21 mouse cellular contexts compared by ENCODE assay signal in the genomic region with DNA sequence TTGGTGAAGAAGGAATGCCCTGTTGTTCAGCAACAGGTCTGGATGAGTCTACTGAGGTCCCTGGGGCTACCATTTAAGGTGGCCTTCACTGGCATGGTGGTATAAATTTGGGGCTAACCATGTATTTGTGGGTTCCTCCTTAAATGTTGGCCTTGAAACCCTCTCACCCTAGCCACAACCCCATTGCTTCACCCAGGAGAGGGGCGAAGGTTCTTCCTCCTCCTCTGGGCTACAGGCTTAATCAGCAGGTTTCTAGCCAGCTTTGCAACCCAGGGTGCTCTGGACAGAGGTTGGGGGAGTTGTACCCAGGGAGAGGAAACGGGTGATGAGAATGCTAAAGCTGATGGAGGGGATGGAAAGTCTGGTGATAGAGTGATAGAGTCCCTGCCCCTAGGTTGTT. TPM values are rescaled to one million over a fixed set of nuclear protein-coding genes. Genes with fewer than 3 reads are reported as not detected.
DNase-seq lines count a peak whose midpoint lies in the region; ATAC-seq lines count a peak whose summit lies in the region.
"Had no signal": no experiment of that assay in that cellular context is flagged by ENCODE, and none has a peak within 500 bp of the region (broad histone marks: within the 10 kb centered on the region; RNA-seq: fewer than 3 reads in every experiment).

No protein-coding gene starts in this region.

- 0 out of 2 replicates have a peak overlapping the region, but pooled peaks have one; percentile 61 for H3K4me3 ChIP-seq in liver, embryonic 12.5 days
- peak overlapping the region; percentile 65; the same call in 1 of the 2 replicates for H3K4me3 ChIP-seq in liver, embryonic 15.5 days (replicated peaks)
- H3K4me3 ChIP-seq in stomach, embryonic 15.5 days (replicated peaks) = peak overlapping the region; percentile 72; the same call in 1 of the 2 replicates
- no peak overlapping the region for H3K4me3 ChIP-seq in hindbrain, embryonic 14.5 days (replicated peaks; ENCODE audit: low read length)
- H3K4me3 ChIP-seq: erythroblast, embryonic 14.5 days had no signal

- H3K9ac ChIP-seq in liver, embryonic 12.5 days = no peak overlapping the region
- H3K9ac ChIP-seq in liver, embryonic 15.5 days = no peak overlapping the region
- no peak overlapping the region for H3K9ac ChIP-seq in stomach, embryonic 15.5 days
- H3K9ac ChIP-seq in hindbrain, embryonic 14.5 days = no peak overlapping the region

- H3K9me3 ChIP-seq in liver, embryonic 12.5 days (replicated peaks) = no peaks in the 10 kb centered on the region
- H3K9me3 ChIP-seq in liver, embryonic 15.5 days (replicated peaks) = no peaks in the 10 kb centered on the region
- no peaks in the 10 kb centered on the region for H3K9me3 ChIP-seq in stomach, embryonic 15.5 days
- H3K9me3 ChIP-seq in hindbrain, embryonic 14.5 days (ENCODE audit: control insufficient read depth, low read length) = no peaks in the 10 kb centered on the region
- H3K9me3 ChIP-seq: forebrain, embryonic 13.5 days; G1E; heart, embryonic 13.5 days had no signal

- 41% methylated on average over 2 of the region's 2 CpGs for WGBS in liver, embryonic 12.5 days (ENCODE audit: insufficient replicate concordance)
- 34% methylated on average over 2 of the region's 2 CpGs for WGBS in liver, embryonic 15.5 days (ENCODE audit: insufficient replicate concordance)
- 69% methylated on average over 2 of the region's 2 CpGs for WGBS in stomach, embryonic 15.5 days
- 77% methylated on average over 2 of the region's 2 CpGs for WGBS in hindbrain, embryonic 14.5 days

- H3K36me3 ChIP-seq in liver, embryonic 12.5 days = no peaks in the 10 kb centered on the region
- H3K36me3 ChIP-seq in liver, embryonic 15.5 days (replicated peaks) = no peaks in the 10 kb centered on the region
- H3K36me3 ChIP-seq in stomach, embryonic 15.5 days = no peaks in the 10 kb centered on the region
- H3K36me3 ChIP-seq in hindbrain, embryonic 14.5 days (replicated peaks; ENCODE audit: control insufficient read depth, insufficient read depth) = no peaks in the 10 kb centered on the region
- H3K36me3 ChIP-seq: heart, embryonic 13.5 days had no signal

- H3K4me2 ChIP-seq in liver, embryonic 12.5 days = no peak overlapping the region
- peak overlapping the region; percentile 91 for H3K4me2 ChIP-seq in liver, embryonic 15.5 days
- peak overlapping the region; percentile 88 for H3K4me2 ChIP-seq in stomach, embryonic 15.5 days
- no peak overlapping the region for H3K4me2 ChIP-seq in hindbrain, embryonic 14.5 days (replicated peaks)

- peaks cover 19% of the 10 kb centered on the region for H3K27me3 ChIP-seq in liver, embryonic 12.5 days (replicated peaks)
- H3K27me3 ChIP-seq in liver, embryonic 15.5 days = no peaks in the 10 kb centered on the region
- H3K27me3 ChIP-seq in stomach, embryonic 15.5 days (replicated peaks) = no peaks in the 10 kb centered on the region
- H3K27me3 ChIP-seq in hindbrain, embryonic 14.5 days (ENCODE audit: control insufficient read depth, insufficient read depth, low read length) = 0 out of 2 replicates have a peak, but pooled peaks cover 3% of the 10 kb centered on the region

- peaks cover 48% of the 10 kb centered on the region for H3K4me1 ChIP-seq in liver, embryonic 12.5 days
- peaks cover 69% of the 10 kb centered on the region for H3K4me1 ChIP-seq in liver, embryonic 15.5 days (replicated peaks)
- peaks cover 19% of the 10 kb centered on the region for H3K4me1 ChIP-seq in stomach, embryonic 15.5 days
- peaks cover 15% of the 10 kb centered on the region for H3K4me1 ChIP-seq in hindbrain, embryonic 14.5 days (replicated peaks; ENCODE audit: control insufficient read depth, insufficient read depth, low read length)

- no peak for ATAC-seq in liver, embryonic 12.5 days
- ATAC-seq in liver, embryonic 15.5 days (ENCODE audit: insufficient read depth) = no peak
- ATAC-seq in stomach, embryonic 15.5 days (ENCODE audit: insufficient read depth, low FRiP score, low read depth) = no peak
- ATAC-seq in hindbrain, embryonic 14.5 days (ENCODE audit: low FRiP score) = no peak
- ATAC-seq: forebrain, embryonic 13.5 days; hindbrain, embryonic 16.5 days had no signal

- H3K27ac ChIP-seq in liver, embryonic 12.5 days = no peak overlapping the region
- 0 out of 2 replicates have a peak overlapping the region, but pooled peaks have one; percentile 43 for H3K27ac ChIP-seq in liver, embryonic 15.5 days (replicated peaks)
- no peak overlapping the region for H3K27ac ChIP-seq in stomach, embryonic 15.5 days
- H3K27ac ChIP-seq in hindbrain, embryonic 14.5 days = no peak overlapping the region
- H3K27ac ChIP-seq: forebrain, embryonic 13.5 days; heart, embryonic 13.5 days had no signal

- DNase-seq in kidney, adult 18-20 months = peak; percentile 28
- no peak for DNase-seq in kidney, adult 8-10 months
- no peak for DNase-seq in liver
- no peak for DNase-seq in cerebellum, adult 9-10 months
- DNase-seq in hindbrain, embryonic 14.5 days (ENCODE audit: low spot score) = no peak
- DNase-seq: adrenal gland, postnatal 14 days; cerebellum, adult 11-12 months; gastrocnemius, postnatal 10 days; heart, adult 18-20 months; heart, postnatal 36 days; lung, postnatal 10 days had no signal

RNA-seq across cellular contexts. Expression of gene Zfp575, which starts 8.0 kb away (rescaled TPM):
- 0.41 and 0.57 TPM in 2 replicates for polyA plus RNA-seq in liver, embryonic 12.5 days (2016; fragmentation: Nextera tagmentation; extraction: Ambion mirVana)
- polyA plus RNA-seq in liver, embryonic 15.5 days (2015; fragmentation: Nextera tagmentation; extraction: Ambion mirVana) = 0.22 and 0.24 TPM in 2 replicates
- polyA plus RNA-seq in stomach, embryonic 15.5 days (2015; fragmentation: Nextera tagmentation; extraction: Ambion mirVana) = 4.3 and 5.0 TPM in 2 replicates
- polyA plus RNA-seq in hindbrain, embryonic 14.5 days (2014; fragmentation: Nextera tagmentation; extraction: Ambion mirVana) = 10.3 and 11.4 TPM in 2 replicates
- polyA plus RNA-seq: G1E; liver, adult 2 months had no signal

RNA-seq across cellular contexts. Expression of gene Ethe1, which starts 8.1 kb away (rescaled TPM):
- 15.1 and 17.0 TPM in 2 replicates for polyA plus RNA-seq in liver, embryonic 12.5 days (2016; fragmentation: Nextera tagmentation; extraction: Ambion mirVana)
- polyA plus RNA-seq in liver, embryonic 15.5 days (2015; fragmentation: Nextera tagmentation; extraction: Ambion mirVana) = 27.1 and 28.9 TPM in 2 replicates
- 31.1 and 37.1 TPM in 2 replicates for polyA plus RNA-seq in stomach, embryonic 15.5 days (2015; fragmentation: Nextera tagmentation; extraction: Ambion mirVana)
- 25.8 and 26.4 TPM in 2 replicates for polyA plus RNA-seq in hindbrain, embryonic 14.5 days (2014; fragmentation: Nextera tagmentation; extraction: Ambion mirVana)

RNA-seq across cellular contexts. Expression of gene Phldb3, which starts 15.1 kb away (rescaled TPM):
- polyA plus RNA-seq in liver, embryonic 12.5 days (2016; fragmentation: Nextera tagmentation; extraction: Ambion mirVana) = 0.08 and 0.22 TPM in 2 replicates
- polyA plus RNA-seq in liver, embryonic 15.5 days (2015; fragmentation: Nextera tagmentation; extraction: Ambion mirVana) = 0.10 and 0.12 TPM in 2 replicates
- 0.43 and 0.54 TPM in 2 replicates for polyA plus RNA-seq in stomach, embryonic 15.5 days (2015; fragmentation: Nextera tagmentation; extraction: Ambion mirVana)
- polyA plus RNA-seq in hindbrain, embryonic 14.5 days (2014; fragmentation: Nextera tagmentation; extraction: Ambion mirVana) = not detected in 2 replicates
- polyA plus RNA-seq: forebrain, embryonic 13.5 days; heart, embryonic 13.5 days; hindbrain, embryonic 16.5 days; midbrain, postnatal 0 days had no signal

RNA-seq across cellular contexts. Expression of gene Lypd3, which starts 40.9 kb away (rescaled TPM):
- not detected in 2 replicates for polyA plus RNA-seq in liver, embryonic 12.5 days (2016; fragmentation: Nextera tagmentation; extraction: Ambion mirVana)
- not detected in 2 replicates for polyA plus RNA-seq in liver, embryonic 15.5 days (2015; fragmentation: Nextera tagmentation; extraction: Ambion mirVana)
- 22.6 and 42.2 TPM in 2 replicates for polyA plus RNA-seq in stomach, embryonic 15.5 days (2015; fragmentation: Nextera tagmentation; extraction: Ambion mirVana)
- polyA plus RNA-seq in hindbrain, embryonic 14.5 days (2014; fragmentation: Nextera tagmentation; extraction: Ambion mirVana) = 0.27 and 0.29 TPM in 2 replicates
- polyA plus RNA-seq: erythroblast, embryonic 14.5 days; forebrain, embryonic 13.5 days; G1E; liver, adult 2 months had no signal

RNA-seq across cellular contexts. Expression of gene Xrcc1, which starts 49.4 kb away (rescaled TPM):
- polyA plus RNA-seq in liver, embryonic 12.5 days (2016; fragmentation: Nextera tagmentation; extraction: Ambion mirVana) = 61.5 and 63.0 TPM in 2 replicates
- polyA plus RNA-seq in liver, embryonic 15.5 days (2015; fragmentation: Nextera tagmentation; extraction: Ambion mirVana) = 41.1 and 48.9 TPM in 2 replicates
- polyA plus RNA-seq in stomach, embryonic 15.5 days (2015; fragmentation: Nextera tagmentation; extraction: Ambion mirVana) = 96.1 and 100.0 TPM in 2 replicates
- polyA plus RNA-seq in hindbrain, embryonic 14.5 days (2014; fragmentation: Nextera tagmentation; extraction: Ambion mirVana) = 47.4 and 52.3 TPM in 2 replicates

Comparison
In these comparisons a context has a peak if more than half of its experiments do, and no peak if none do; other contexts are left out.
1. H3K4me2 ChIP-seq: peak in liver, embryonic 15.5 days (single experiment) and stomach, embryonic 15.5 days (single experiment); none in liver, embryonic 12.5 days (single experiment) and hindbrain, embryonic 14.5 days (single experiment).